Mouse (Mus musculus): ENCODE data around the gene Acox1. TPM values are rescaled to one million over a fixed set of nuclear protein-coding genes. Genes with fewer than 3 reads are reported as not detected.
A peak's percentile ranks its signal among the peaks of the same experiment; 100 is the strongest.

The Acox1 gene
- polyA plus RNA-seq, 1 experiment from 2014 or later = 29.6 TPM

DNA sequence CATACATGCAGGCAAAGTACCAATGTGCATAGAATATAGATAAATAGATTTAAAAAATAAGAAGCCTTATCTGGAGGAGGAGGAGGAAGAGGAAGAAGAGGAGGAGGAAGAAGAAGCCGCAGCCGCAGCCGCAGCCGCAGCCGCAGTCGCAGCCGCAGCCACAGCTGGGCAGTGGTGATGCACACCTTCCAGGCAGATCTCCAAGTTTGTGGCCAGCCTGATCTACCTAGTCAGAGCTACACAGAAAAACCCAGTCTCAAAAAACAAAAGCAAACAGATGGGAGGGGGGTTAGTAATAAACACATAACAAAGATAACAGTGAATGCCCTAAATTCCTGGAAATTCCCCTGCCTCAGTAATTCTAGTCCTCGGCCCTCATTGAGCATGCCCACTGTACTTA, 4.2 kb downstream of the Acox1 start:
- no peak overlapping the region for H3K27ac ChIP-seq (ENCODE audit: low read length)
- WGBS = 82% methylated on average over 8 of the region's 8 CpGs
- peaks cover 9% of the 10 kb centered on the region; the same call in 1 of the 2 replicates for H3K4me1 ChIP-seq (ENCODE audit: control insufficient read depth, insufficient read depth, low read length)
- no peaks in the 10 kb centered on the region for H3K27me3 ChIP-seq (ENCODE audit: control insufficient read depth, insufficient read depth, low read length)
- peaks cover 13% of the 10 kb centered on the region; the same call in 1 of the 2 replicates for H3K36me3 ChIP-seq (ENCODE audit: control insufficient read depth, insufficient read depth, low read length)
- H3K9ac ChIP-seq (replicated peaks; ENCODE audit: low read depth, low read length) = no peak overlapping the region
- H3K9me3 ChIP-seq (ENCODE audit: control insufficient read depth, low read depth, low read length) = no peaks in the 10 kb centered on the region
- no peak overlapping the region for H3K4me3 ChIP-seq (ENCODE audit: low read depth, low read length)
- H3K4me2 ChIP-seq (replicated peaks; ENCODE audit: low read depth, low read length) = no peak overlapping the region
- no peak for ATAC-seq (ENCODE audit: insufficient number of reproducible peaks, insufficient read depth, low FRiP score, low read depth)

- H3K36me3 ChIP-seq (ENCODE audit: control insufficient read depth, insufficient read depth, low read length) = peaks cover 27% of the 10 kb centered on the region
- no peaks in the 10 kb centered on the region for H3K9me3 ChIP-seq (ENCODE audit: control insufficient read depth, low read depth, low read length)
- no peaks in the 10 kb centered on the region for H3K4me1 ChIP-seq (ENCODE audit: control insufficient read depth, insufficient read depth, low read length)
- WGBS = 58% methylated on average over 11 of the region's 11 CpGs
- no peak overlapping the region for H3K4me3 ChIP-seq (ENCODE audit: low read depth, low read length)
- H3K27ac ChIP-seq (ENCODE audit: low read length) = 0 out of 2 replicates have a peak overlapping the region, but pooled peaks have one; percentile 15
- H3K4me2 ChIP-seq (replicated peaks; ENCODE audit: low read depth, low read length) = no peak overlapping the region
- no peaks in the 10 kb centered on the region for H3K27me3 ChIP-seq (ENCODE audit: control insufficient read depth, insufficient read depth, low read length)
- H3K9ac ChIP-seq (replicated peaks; ENCODE audit: low read depth, low read length) = no peak overlapping the region
- no peak for ATAC-seq (ENCODE audit: insufficient number of reproducible peaks, insufficient read depth, low FRiP score, low read depth)
Measured at GRCm38 (mm10) chr11:116187226-116187930, 11.5 kb downstream of the Acox1 start.

DNA sequence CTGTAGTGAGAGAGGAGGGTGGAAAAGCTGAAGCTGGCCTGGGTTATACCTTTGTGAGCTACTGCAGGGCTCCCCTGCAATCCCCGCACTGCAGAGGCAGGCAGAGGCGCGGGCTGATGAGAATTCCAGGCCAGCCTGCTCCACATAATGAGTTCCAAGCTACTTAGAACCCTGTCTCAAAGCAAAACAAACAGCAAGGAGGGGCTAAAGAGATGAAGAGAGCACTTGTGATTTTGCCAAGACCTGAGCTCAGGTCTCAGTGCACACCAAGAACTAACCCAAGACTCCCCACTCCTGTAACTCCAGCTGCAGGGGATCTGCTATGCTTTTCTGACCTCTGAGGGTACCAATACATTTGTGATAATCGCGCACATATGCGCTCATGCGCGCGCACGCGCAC, 12.5 kb downstream of the Acox1 start:
- no peak for ATAC-seq (ENCODE audit: insufficient number of reproducible peaks, insufficient read depth, low FRiP score, low read depth)
- no peak overlapping the region for H3K27ac ChIP-seq (ENCODE audit: low read length)
- no peak overlapping the region for H3K4me3 ChIP-seq (ENCODE audit: low read depth, low read length)
- no peaks in the 10 kb centered on the region for H3K27me3 ChIP-seq (ENCODE audit: control insufficient read depth, insufficient read depth, low read length)
- no peaks in the 10 kb centered on the region for H3K9me3 ChIP-seq (ENCODE audit: control insufficient read depth, low read depth, low read length)
- H3K4me1 ChIP-seq (ENCODE audit: control insufficient read depth, insufficient read depth, low read length) = no peaks in the 10 kb centered on the region
- no peak overlapping the region for H3K4me2 ChIP-seq (replicated peaks; ENCODE audit: low read depth, low read length)
- WGBS = 94% methylated on average over 11 of the region's 11 CpGs
- no peak overlapping the region for H3K9ac ChIP-seq (replicated peaks; ENCODE audit: low read depth, low read length)
- H3K36me3 ChIP-seq (ENCODE audit: control insufficient read depth, insufficient read depth, low read length) = peaks cover 27% of the 10 kb centered on the region

- WGBS = 89% methylated on average over 3 of the region's 3 CpGs
- H3K27ac ChIP-seq (ENCODE audit: low read length) = no peak overlapping the region
- H3K4me3 ChIP-seq (ENCODE audit: low read depth, low read length) = no peak overlapping the region
- no peak overlapping the region for H3K4me2 ChIP-seq (replicated peaks; ENCODE audit: low read depth, low read length)
- H3K9me3 ChIP-seq (ENCODE audit: control insufficient read depth, low read depth, low read length) = no peaks in the 10 kb centered on the region
- peaks cover 23% of the 10 kb centered on the region; the same call in 1 of the 2 replicates for H3K36me3 ChIP-seq (ENCODE audit: control insufficient read depth, insufficient read depth, low read length)
- no peaks in the 10 kb centered on the region for H3K27me3 ChIP-seq (ENCODE audit: control insufficient read depth, insufficient read depth, low read length)
- no peak overlapping the region for H3K9ac ChIP-seq (replicated peaks; ENCODE audit: low read depth, low read length)
- ATAC-seq (ENCODE audit: insufficient number of reproducible peaks, insufficient read depth, low FRiP score, low read depth) = no peak
- H3K4me1 ChIP-seq (ENCODE audit: control insufficient read depth, insufficient read depth, low read length) = no peaks in the 10 kb centered on the region
Measured at GRCm38 (mm10) chr11:116185836-116186235, 13.0 kb downstream of the Acox1 start.

- 86% methylated on average over 20 of the region's 20 CpGs for WGBS
- H3K4me2 ChIP-seq (replicated peaks; ENCODE audit: low read depth, low read length) = no peak overlapping the region
Measured at GRCm38 (mm10) chr11:116178411-116179121, 20.3 kb downstream of the Acox1 start.

GRCm38 (mm10) chr11:116176010-116176409, 22.8 kb downstream of the Acox1 start:
- no peak overlapping the region for H3K4me2 ChIP-seq (replicated peaks; ENCODE audit: low read depth, low read length)
- no peak overlapping the region for H3K9ac ChIP-seq (replicated peaks; ENCODE audit: low read depth, low read length)
- no peaks in the 10 kb centered on the region for H3K27me3 ChIP-seq (ENCODE audit: control insufficient read depth, insufficient read depth, low read length)
- H3K36me3 ChIP-seq (ENCODE audit: control insufficient read depth, insufficient read depth, low read length) = peaks cover 38% of the 10 kb centered on the region
- ATAC-seq (ENCODE audit: insufficient number of reproducible peaks, insufficient read depth, low FRiP score, low read depth) = no peak
- no peaks in the 10 kb centered on the region for H3K4me1 ChIP-seq (ENCODE audit: control insufficient read depth, insufficient read depth, low read length)
- no peak overlapping the region for H3K27ac ChIP-seq (ENCODE audit: low read length)
- H3K4me3 ChIP-seq (ENCODE audit: low read depth, low read length) = no peak overlapping the region
- WGBS = 76% methylated on average over 7 of the region's 7 CpGs
- no peaks in the 10 kb centered on the region for H3K9me3 ChIP-seq (ENCODE audit: control insufficient read depth, low read depth, low read length)

More at GRCm38 (mm10) chr11:116178411-116179121, 20.3 kb downstream of the Acox1 start:
- no peaks in the 10 kb centered on the region for H3K9me3 ChIP-seq (ENCODE audit: control insufficient read depth, low read depth, low read length)
- no peak overlapping the region for H3K9ac ChIP-seq (replicated peaks; ENCODE audit: low read depth, low read length)
- peaks cover 35% of the 10 kb centered on the region for H3K36me3 ChIP-seq (ENCODE audit: control insufficient read depth, insufficient read depth, low read length)
- no peak overlapping the region for H3K27ac ChIP-seq (ENCODE audit: low read length)
- H3K27me3 ChIP-seq (ENCODE audit: control insufficient read depth, insufficient read depth, low read length) = no peaks in the 10 kb centered on the region
- H3K4me1 ChIP-seq (ENCODE audit: control insufficient read depth, insufficient read depth, low read length) = no peaks in the 10 kb centered on the region
- no peak for ATAC-seq (ENCODE audit: insufficient number of reproducible peaks, insufficient read depth, low FRiP score, low read depth)
- H3K4me3 ChIP-seq (ENCODE audit: low read depth, low read length) = no peak overlapping the region

DNA sequence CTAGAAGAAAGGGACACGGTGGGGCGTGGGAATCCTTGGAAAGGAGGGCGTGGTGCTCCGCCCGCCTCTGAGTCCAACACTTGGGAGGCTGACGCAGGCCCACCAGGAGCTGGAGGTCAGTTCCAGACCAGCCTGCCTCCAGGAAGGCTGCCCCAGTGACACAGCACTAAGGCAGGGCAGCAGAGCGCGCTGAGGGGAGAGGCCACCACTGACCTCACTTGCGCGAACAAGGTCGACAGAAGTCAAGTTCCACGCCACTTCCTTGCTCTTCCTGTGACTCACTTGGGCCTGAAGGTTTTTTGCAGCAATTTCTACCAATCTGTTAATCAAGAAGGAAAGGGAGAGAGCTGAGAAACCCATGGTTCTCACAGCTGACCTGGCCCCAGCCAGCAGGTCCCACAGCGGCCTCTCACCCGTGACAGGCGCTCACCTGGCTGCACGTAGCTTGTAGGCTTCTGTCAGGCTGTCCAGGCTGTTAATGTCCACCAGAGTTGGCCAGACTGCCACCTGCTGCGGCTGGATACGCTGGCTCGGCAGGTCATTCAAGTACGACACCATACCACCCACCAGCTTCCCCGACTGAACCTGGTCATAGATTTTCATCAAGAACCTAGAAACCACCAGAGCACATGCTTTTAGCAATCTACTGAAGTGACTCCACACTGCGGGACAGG, 23.9 kb downstream of the Acox1 start:
- no peaks in the 10 kb centered on the region for H3K4me1 ChIP-seq (ENCODE audit: control insufficient read depth, insufficient read depth, low read length)
- H3K4me3 ChIP-seq (ENCODE audit: low read depth, low read length) = no peak overlapping the region
- peaks cover 34% of the 10 kb centered on the region for H3K36me3 ChIP-seq (ENCODE audit: control insufficient read depth, insufficient read depth, low read length)
- no peak for ATAC-seq (ENCODE audit: insufficient number of reproducible peaks, insufficient read depth, low FRiP score, low read depth)
- no peak overlapping the region for H3K27ac ChIP-seq (ENCODE audit: low read length)
- no peaks in the 10 kb centered on the region for H3K27me3 ChIP-seq (ENCODE audit: control insufficient read depth, insufficient read depth, low read length)
- H3K9ac ChIP-seq (replicated peaks; ENCODE audit: low read depth, low read length) = no peak overlapping the region
- 88% methylated on average over 22 of the region's 22 CpGs for WGBS
- no peaks in the 10 kb centered on the region for H3K9me3 ChIP-seq (ENCODE audit: control insufficient read depth, low read depth, low read length)
- no peak overlapping the region for H3K4me2 ChIP-seq (replicated peaks; ENCODE audit: low read depth, low read length)

- Histone ChIP-seq H3K9me3 (ENCODE audit: control insufficient read depth, low read depth, low read length) (no peaks in the 10 kb centered on the region), H3K4me2 (replicated peaks; ENCODE audit: low read depth, low read length) (no peak overlapping the region), H3K4me3 (ENCODE audit: low read depth, low read length) (no peak overlapping the region), H3K36me3 (ENCODE audit: control insufficient read depth, insufficient read depth, low read length) (peaks cover 15% of the 10 kb centered on the region), H3K27me3 (ENCODE audit: control insufficient read depth, insufficient read depth, low read length) (no peaks in the 10 kb centered on the region), H3K4me1 (ENCODE audit: control insufficient read depth, insufficient read depth, low read length) (peaks cover under 1% of the 10 kb centered on the region; the same call in 1 of the 2 replicates), H3K27ac (ENCODE audit: low read length) (no peak overlapping the region), H3K9ac (replicated peaks; ENCODE audit: low read depth, low read length) (no peak overlapping the region)
- no peak for ATAC-seq (ENCODE audit: insufficient number of reproducible peaks, insufficient read depth, low FRiP score, low read depth)
- 88% methylated on average over 2 of the region's 2 CpGs for WGBS
Measured at GRCm38 (mm10) chr11:116171959-116172358, 26.9 kb downstream of the Acox1 start.
